Mouse (Mus musculus) ES-Bruce4 (cell line): ENCODE data around the gene Ttyh1. TPM values are rescaled to one million over a fixed set of nuclear protein-coding genes. Genes with fewer than 3 reads are reported as not detected.

Source experiments
- H3K27ac ChIP-seq: 2 replicates; pipeline ENCODE4 v1.5.1; 2012; ENCODE audit warnings: low read length, inconsistent platforms; ENCODE audit not compliant: insufficient read depth
- H3K27me3 ChIP-seq: 2 replicates; pipeline ENCODE4 v1.6.1; 2012; ENCODE audit warnings: mild to moderate bottlenecking, low read length, inconsistent platforms; ENCODE audit not compliant: control insufficient read depth, poor library complexity, insufficient read depth, severe bottlenecking
- H3K36me3 ChIP-seq: 2 replicates; pipeline ENCODE4 v1.6.1; 2012; ENCODE audit warnings: inconsistent platforms, mild to moderate bottlenecking, low read length, moderate library complexity; ENCODE audit not compliant: control insufficient read depth, poor library complexity, insufficient read depth, severe bottlenecking
- H3K4me1 ChIP-seq: one replicate; pipeline ENCODE4 v1.8.1; 2011; ENCODE audit warnings: low read length; ENCODE audit not compliant: control insufficient read depth, insufficient read depth
- H3K4me3 ChIP-seq: 2 replicates; pipeline ENCODE4 v1.5.1; 2011; ENCODE audit warnings: low read depth, mild to moderate bottlenecking, low read length
- H3K9ac ChIP-seq: 2 replicates; pipeline ENCODE4 v1.6.1; 2012; ENCODE audit warnings: low read depth, mild to moderate bottlenecking, inconsistent platforms; ENCODE audit not compliant: poor library complexity, severe bottlenecking
- H3K9me3 ChIP-seq: replicated peaks from 2 replicates; pipeline ENCODE4 v1.6.1; 2012; ENCODE audit warnings: mild to moderate bottlenecking, low read length, inconsistent platforms; ENCODE audit not compliant: control insufficient read depth, poor library complexity, insufficient read depth, severe bottlenecking
- CTCF ChIP-seq: IDR thresholded peaks from one replicate; pipeline ENCODE4 v1.8.1; 2011; ENCODE audit warnings: low read depth, low read length
- EP300 ChIP-seq: IDR thresholded peaks from 2 replicates; pipeline ENCODE4 v1.6.1; 2011; ENCODE audit warnings: low read depth, low read length; ENCODE audit not compliant: insufficient read depth
- POLR2A ChIP-seq: IDR thresholded peaks from one replicate; pipeline ENCODE4 v1.8.1; 2011; ENCODE audit warnings: low read length; ENCODE audit not compliant: insufficient read depth
- polyA plus RNA-seq: library from polyadenylated mRNA; stranded (reverse); fragments of >200 nt; gene quantifications from 2 replicates; pipeline ENCODE4 v1.2.4, GENCODE M21; 2011; ENCODE audit warnings: low read depth; ENCODE audit not compliant: missing spikeins, insufficient read depth, insufficient read length

Gene Ttyh1
- polyA plus RNA-seq, 1 experiment: 22.1 TPM

DNA sequence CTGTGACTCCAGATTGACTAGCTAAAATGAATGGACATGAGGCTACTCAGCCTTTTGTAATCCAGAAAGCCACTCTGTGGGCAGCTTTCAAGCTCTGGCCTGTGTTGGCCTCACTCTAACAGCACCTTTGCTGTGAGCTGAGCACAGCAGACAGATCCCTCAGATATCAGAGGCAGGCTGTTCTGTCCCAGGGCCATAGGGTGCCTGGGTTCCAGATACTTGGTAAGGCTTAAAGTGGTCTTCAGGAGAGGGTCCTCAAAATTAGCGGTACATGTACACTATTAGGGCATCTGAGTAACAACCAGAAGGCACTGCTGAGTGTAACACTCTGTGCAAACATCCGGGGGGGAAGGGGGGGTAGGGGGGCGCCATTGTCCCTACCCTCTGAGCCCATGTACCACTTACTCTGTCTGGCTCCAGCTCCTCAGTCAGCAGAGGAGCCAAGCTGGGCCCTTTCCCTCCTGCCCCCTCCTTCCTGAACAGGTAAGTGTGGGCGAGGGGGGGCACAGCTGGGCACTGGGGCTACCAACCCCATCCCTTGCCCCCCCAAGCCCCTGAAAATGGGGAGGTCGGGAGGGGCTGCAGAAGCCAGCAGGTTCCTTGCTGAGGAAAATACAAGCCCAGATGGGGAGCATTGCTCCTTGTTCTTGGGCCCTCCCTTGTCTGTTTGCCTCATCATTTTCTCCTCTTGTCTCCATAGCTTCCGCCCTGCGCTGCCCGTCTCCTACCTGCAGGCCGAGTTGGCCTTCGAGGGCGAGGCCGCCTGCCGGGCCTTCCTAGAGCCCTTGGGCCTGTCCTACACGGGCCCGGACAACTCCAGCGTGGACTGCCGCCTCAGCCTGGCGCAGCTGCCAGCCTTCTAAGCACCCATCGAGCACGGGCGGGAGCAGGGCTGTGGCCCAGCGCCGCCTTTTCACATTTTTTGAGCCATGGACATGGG is 27.3 kb downstream of the Ttyh1 start:
- no peak for TF ChIP-seq CTCF
- no peak for TF ChIP-seq EP300
- no peak for TF ChIP-seq POLR2A
- Histone ChIP-seq H3K36me3 (peaks cover 51% of the 10 kb centered on the region), H3K9ac (peak overlapping the region; percentile 25), H3K27me3 (no peaks in the 10 kb centered on the region), H3K4me1 (no peaks in the 10 kb centered on the region), H3K9me3 (no peaks in the 10 kb centered on the region), H3K4me3 (0 out of 2 replicates have a peak overlapping the region, but pooled peaks have one; percentile 6), H3K27ac (no peak overlapping the region)

DNA sequence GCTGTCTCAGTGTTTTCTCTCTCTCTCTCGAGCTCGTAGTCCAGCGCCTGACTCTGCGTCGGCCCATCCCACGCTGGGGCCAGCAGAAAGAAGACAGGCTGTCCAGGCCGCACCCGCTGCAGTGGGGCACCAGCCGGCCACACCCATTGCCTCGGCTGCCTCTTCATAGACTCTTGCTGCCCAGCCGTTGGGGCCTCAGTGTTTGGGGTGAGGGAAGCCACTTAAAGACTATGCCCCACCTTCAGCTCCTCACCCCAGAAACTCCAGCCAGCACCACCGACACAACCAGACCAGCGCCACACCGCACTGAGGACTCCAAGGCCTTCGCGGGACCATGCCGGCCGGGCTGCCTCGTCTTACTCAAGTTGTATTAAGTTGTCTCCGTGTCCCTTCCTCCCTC is 28.2 kb downstream of the Ttyh1 start:
- H3K4me1 ChIP-seq: no peaks in the 10 kb centered on the region
- H3K36me3 ChIP-seq: peaks cover 43% of the 10 kb centered on the region
- no peak overlapping the region for H3K27ac ChIP-seq
- H3K9ac ChIP-seq: no peak overlapping the region
- no peak for TF ChIP-seq EP300
- no peak for TF ChIP-seq CTCF
- no peak for TF ChIP-seq POLR2A
- no peak overlapping the region for H3K4me3 ChIP-seq
- no peaks in the 10 kb centered on the region for H3K9me3 ChIP-seq
- H3K27me3 ChIP-seq: no peaks in the 10 kb centered on the region

- H3K27ac ChIP-seq: no peak overlapping the region
- H3K9me3 ChIP-seq: no peaks in the 10 kb centered on the region
- no peak overlapping the region for H3K4me3 ChIP-seq
- no peaks in the 10 kb centered on the region for H3K4me1 ChIP-seq
- no peaks in the 10 kb centered on the region for H3K27me3 ChIP-seq
- TF ChIP-seq EP300: no peak
- H3K36me3 ChIP-seq: peaks cover 38% of the 10 kb centered on the region
- H3K9ac ChIP-seq: no peak overlapping the region
Observed at GRCm38 (mm10) chr7:4147836-4148235, 28.6 kb downstream of the Ttyh1 start.

- Histone ChIP-seq H3K9ac (peak overlapping the region; percentile 50), H3K9me3 (no peaks in the 10 kb centered on the region), H3K27ac (peak overlapping the region; percentile 81; the same call in 1 of the 2 replicates), H3K36me3 (peaks cover 32% of the 10 kb centered on the region), H3K27me3 (no peaks in the 10 kb centered on the region), H3K4me3 (peak overlapping the region; percentile 87), H3K4me1 (no peaks in the 10 kb centered on the region)
- TF ChIP-seq CTCF: no peak
Observed at GRCm38 (mm10) chr7:4148341-4149208, 29.4 kb downstream of the Ttyh1 start.

GRCm38 (mm10) chr7:4149209-4150054 is 30.2 kb downstream of the Ttyh1 start:
- Histone ChIP-seq H3K4me3 (peak overlapping the region; percentile 87), H3K27ac (peak overlapping the region; percentile 81), H3K4me1 (no peaks in the 10 kb centered on the region), H3K27me3 (no peaks in the 10 kb centered on the region), H3K36me3 (peaks cover 24% of the 10 kb centered on the region), H3K9ac (peak overlapping the region; percentile 50), H3K9me3 (no peaks in the 10 kb centered on the region)
- TF ChIP-seq EP300: no peak
- no peak for TF ChIP-seq CTCF
- no peak for TF ChIP-seq POLR2A
